Mouse (Mus musculus): ENCODE results near the gene Lars2. TPM values are rescaled to one million over a fixed set of nuclear protein-coding genes. Genes with fewer than 3 reads are reported as not detected.

Lars2 gene
- polyA plus RNA-seq, 1 experiment from 2014 or later = 1,799 TPM

DNA sequence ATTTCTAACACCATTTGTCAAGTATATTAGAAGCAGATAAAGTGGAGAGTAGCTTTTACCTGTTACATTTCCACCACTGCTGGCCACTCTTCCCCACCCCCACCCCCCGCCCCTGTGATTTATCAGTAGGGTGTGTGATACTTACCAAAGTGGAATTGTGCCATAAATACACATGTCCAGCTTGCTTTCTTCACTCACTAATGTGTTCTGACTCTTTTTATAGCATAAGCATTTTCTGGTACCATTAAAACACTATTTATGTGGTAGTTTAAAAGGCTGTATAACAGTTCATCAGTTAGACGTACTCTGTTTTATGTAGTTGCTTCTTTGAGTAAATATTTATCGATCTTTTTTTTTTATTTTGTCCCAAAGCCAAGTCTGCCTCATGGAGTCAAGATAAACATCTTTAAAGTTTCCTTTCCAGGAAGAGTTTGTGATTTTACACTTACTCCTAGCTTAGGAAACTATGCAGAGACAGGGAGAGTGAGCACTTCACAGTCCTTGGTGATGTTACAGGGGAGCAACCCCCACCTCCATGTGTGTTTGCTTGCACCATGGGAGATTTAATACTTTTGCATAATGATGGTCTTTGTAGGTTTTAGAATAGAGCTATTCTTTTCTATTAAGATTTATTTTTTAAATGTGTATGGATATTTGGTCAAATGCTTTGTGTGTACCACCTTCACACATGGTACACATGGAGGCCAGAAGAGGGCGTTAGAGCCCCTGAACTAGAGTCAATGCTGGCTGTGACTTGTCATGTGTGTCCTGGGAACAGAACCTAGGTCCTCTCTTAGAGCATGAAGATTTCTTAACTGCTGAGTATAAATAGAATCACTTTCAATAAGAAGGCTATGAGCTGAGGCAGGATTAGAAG lies 139.8 kb downstream of the Lars2 start:
- DNase-seq (ENCODE audit: low spot score) = no peak

DNA sequence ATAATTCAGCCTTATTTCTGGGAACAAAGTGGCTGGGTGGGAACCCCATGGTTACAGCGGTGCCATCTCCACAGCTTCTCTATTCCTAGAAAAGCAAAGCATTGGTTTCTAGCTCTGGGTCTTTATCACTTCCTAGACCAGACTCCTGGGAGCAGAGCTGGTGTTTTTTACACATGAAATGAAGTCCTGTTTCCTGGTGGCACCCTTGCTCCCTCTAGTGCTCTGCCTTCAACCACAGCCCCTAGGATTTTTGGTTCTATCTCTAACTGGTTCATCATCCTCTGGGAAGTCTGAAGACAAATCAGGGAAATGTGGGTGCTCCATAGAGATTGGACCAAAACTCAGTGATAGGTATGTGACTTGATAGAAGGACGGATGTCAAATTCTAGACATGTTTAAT lies 140.7 kb downstream of the Lars2 start:
- DNase-seq (ENCODE audit: low spot score) = no peak

DNA sequence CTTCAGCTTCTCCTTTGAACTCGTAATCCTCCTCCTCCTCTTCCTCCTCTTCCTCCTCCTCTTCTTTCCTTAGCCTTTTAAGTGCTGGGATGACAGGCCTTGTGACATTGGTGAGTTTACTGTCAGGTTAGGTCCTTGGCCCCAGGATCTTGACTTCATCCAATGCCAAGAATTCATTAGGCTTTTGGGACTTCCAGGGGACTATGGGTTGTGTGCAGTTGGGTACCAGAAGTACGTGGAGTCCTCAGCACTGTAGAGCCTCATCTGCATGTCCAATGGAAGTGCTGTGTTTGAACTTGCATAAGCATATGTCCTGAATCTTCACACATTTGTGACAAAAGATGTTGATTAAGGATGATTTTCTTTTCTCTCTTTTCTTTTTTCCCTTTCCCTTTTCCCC lies 142.3 kb downstream of the Lars2 start:
- DNase-seq (ENCODE audit: low spot score) = no peak

DNA sequence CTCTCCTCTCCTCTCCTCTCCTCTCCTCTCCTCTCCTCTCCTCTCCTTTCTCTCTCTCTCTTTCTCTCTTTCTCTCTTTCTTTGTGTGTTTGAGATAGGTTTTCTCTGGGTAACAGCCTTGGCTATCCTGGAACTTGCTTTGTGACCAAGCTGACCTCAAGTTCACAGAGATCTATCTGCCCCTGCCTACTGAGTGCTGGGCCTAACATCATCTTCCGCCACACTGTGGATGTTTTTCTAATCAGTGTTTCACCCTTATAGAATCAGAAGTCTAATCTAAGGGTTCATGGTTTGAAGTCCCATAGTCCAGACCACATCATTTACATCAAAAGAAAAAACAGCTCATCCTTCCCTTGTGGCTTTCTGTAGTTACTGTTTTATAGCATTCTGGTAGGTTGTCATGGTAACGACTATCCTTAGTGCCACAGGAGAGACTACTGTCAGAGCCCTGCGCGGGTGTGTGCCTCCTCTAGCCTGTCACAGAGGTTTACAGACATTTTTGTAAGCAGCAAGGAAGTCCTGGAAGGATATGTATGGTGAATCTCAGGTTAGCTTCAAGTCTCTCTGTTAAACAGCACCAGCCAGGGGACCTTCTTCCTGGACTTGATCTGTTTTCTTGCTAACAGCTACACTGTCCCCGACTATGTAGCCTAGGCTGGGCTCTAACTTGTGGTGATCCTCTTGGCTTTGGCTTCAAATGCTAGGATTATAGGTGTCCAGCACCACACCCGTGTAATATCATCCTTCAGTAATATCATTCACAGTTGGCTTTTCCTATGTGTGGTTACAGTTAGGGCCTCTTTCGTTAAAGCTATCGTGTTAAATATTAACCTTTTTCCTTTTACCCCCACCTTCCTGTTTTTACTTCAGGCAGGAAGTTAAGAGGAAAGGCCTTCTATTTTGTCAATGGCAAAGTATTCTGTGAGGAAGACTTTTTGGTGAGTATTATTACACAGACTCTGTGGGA lies 143.2 kb downstream of the Lars2 start:
- DNase-seq (ENCODE audit: low spot score) = peak; percentile 72

DNA sequence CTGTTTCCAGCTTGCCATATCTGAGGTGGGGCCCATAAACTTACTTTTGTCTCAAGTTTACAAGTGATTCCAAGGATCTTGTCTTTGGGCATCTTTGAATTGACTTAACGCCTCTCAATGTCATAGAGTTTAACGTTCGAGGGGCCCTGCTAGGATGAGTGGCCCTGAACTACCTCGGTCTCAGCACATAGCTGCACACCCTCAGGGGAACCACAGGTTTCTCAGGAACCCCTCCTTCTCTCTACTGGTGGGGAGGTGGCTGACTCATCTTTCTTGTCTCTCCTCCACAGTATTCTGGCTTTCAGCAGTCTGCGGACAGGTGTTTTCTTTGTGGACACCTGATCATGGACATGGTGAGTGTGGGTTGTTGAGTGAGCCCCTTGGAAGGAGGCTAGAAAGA lies 144.2 kb downstream of the Lars2 start:
- no peak for DNase-seq (ENCODE audit: low spot score)

Other genes starting within 250 kb of the Lars2 start
- 2.8 and 4.2 TPM in 2 replicates for gene Clec3b, start 216.0 kb upstream of the Lars2 start, polyA plus RNA-seq (2015; fragmentation: Nextera tagmentation; extraction: Ambion mirVana)
- gene Cdcp1, start 150.9 kb upstream of the Lars2 start, polyA plus RNA-seq (2015; fragmentation: Nextera tagmentation; extraction: Ambion mirVana) = 5.6 and 6.8 TPM in 2 replicates
- gene Tmem158, start 106.2 kb upstream of the Lars2 start, polyA plus RNA-seq (2015; fragmentation: Nextera tagmentation; extraction: Ambion mirVana) = 7.8 and 8.7 TPM in 2 replicates
- gene Limd1, start 111.8 kb downstream of the Lars2 start, polyA plus RNA-seq (2015; fragmentation: Nextera tagmentation; extraction: Ambion mirVana) = 33.6 and 33.7 TPM in 2 replicates
- 46.7 and 47.3 TPM in 2 replicates for gene Sacm1l, start 162.8 kb downstream of the Lars2 start, polyA plus RNA-seq (2015; fragmentation: Nextera tagmentation; extraction: Ambion mirVana)